Mouse (Mus musculus) megakaryocyte, embryonic 14.5 days (primary cell): ENCODE measurements around the gene Npas3.

Source experiments
- FLI1 ChIP-seq: IDR thresholded peaks from 2 replicates; pipeline ENCODE4 v1.6.1; 2012; ENCODE audit warnings: low read length, inconsistent platforms, mixed read lengths
- GATA1 ChIP-seq: IDR thresholded peaks from 3 replicates; pipeline ENCODE4 v1.6.1; 2012; ENCODE audit warnings: mixed read lengths, low read length, inconsistent platforms, borderline replicate concordance

- TF ChIP-seq GATA1 (no peak), FLI1 (no peak)
These were observed 634.4 kb downstream of the Npas3 start for GRCm38 (mm10) chr12:53882863-53883262.
